Mouse (Mus musculus) urinary bladder, postnatal 36 days (tissue): ENCODE results near the gene Ankrd55.

Experiments
- DNase-seq, 2 experiments: peaks; one replicate each; pipeline ENCODE4 v3.0.0; 2022; ENCODE audit warnings: low spot score in 2 of 2, mixed read lengths in 1 of 2

The Ankrd55 gene

DNA sequence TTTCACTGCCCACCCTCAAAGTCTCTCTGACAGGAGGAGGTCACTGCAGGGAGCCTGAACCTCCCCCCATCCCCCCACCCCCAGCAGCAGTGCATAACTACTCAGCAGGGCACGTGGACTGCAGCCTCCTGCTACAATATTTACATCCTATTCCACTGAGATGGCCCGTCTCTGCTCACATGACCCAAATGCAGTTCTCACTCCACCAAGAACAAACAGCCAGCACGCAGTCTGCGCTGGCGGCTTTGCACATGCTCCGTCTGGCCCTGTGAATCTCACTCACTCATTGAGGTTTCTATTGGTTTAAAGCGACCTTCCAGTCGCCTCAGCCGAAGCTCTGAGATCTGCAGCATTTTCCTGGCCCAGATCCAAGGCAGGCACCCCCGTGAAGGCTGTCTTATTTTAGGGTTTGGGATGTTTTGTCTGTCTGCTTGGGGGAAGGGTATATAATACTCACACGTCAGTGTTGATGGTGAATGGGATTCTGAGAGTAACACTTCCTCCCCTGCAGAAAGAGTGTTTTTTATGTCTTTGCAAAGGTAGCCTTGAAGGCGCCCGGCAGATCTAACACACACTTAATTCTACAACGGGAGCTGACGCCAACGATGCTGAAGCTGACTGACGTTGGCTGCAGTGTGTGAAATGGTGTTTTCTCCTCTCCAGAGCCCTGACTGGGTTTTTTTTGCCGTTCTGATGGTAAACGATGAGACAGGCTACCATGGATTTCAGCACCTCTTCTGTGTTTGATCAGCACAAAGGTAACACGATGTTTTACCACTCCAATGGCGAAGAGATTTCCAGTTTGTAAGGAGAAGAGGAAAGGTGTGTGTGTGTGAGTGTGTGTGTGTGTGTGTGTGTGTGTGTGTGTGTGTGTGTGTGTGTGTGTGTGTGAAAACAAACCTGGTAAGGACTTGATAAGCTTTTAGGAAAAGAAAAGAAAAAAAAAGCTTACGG lies at the start of gene Ankrd55:
Gene Ankrd55 (plus strand): TSS at position 227 of the 954 bp plus-strand sequence.
- DNase-seq, result peak; percentile 15 to 26

- DNase-seq, result no peak
Measured at GRCm38 (mm10) chr13:112239239-112239638, 49.0 kb upstream of the Ankrd55 start.

- DNase-seq, result no peak
Measured at GRCm38 (mm10) chr13:112241431-112241830, 46.8 kb upstream of the Ankrd55 start.

DNA sequence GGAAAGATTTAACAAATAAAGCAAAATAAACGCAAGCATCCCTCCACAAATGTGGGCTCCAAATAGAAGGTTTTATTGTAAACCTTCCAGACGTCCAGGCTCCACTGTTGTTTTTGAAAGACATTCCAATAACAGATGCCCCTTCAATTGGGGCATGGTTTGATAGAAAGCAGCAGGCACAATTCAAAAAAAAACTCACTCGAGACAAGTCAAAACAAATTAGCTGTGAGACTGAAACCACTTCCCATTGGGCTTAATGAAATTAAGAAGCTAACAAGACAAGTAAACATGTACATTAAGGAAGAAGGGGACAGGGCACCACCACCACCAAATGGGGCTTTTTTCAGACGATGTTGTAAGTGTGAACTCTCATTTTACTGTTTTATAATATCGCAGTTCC lies 43.1 kb upstream of the Ankrd55 start:
- DNase-seq, result no peak

DNA sequence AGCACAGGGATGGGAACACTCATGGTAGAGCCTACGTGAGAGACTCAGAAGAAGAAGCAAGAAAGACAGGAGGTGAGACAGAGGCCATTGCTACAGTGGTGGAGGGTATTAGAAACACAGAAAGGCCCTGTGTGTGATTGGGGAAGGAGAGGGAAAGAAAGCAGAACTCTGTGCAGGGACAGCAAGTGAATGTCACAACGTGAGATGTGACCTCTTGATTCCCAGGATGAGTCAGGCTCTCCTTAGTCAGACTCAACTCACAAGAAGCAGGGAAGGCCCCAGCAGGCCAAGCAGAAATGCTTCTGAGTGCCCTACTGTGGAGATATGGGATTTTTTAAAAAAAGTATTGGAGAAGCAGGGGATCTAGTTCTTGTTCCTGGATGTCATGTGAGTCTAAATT lies 36.8 kb upstream of the Ankrd55 start:
- no peak for DNase-seq

GRCm38 (mm10) chr13:112252012-112252411 lies 36.2 kb upstream of the Ankrd55 start:
- no peak for DNase-seq

GRCm38 (mm10) chr13:112252991-112253620 lies 35.1 kb upstream of the Ankrd55 start:
- DNase-seq, result no peak

- DNase-seq, result no peak
Measured at GRCm38 (mm10) chr13:112254116-112254515, 34.1 kb upstream of the Ankrd55 start.

GRCm38 (mm10) chr13:112255862-112256261 lies 32.4 kb upstream of the Ankrd55 start:
- no peak for DNase-seq

DNA sequence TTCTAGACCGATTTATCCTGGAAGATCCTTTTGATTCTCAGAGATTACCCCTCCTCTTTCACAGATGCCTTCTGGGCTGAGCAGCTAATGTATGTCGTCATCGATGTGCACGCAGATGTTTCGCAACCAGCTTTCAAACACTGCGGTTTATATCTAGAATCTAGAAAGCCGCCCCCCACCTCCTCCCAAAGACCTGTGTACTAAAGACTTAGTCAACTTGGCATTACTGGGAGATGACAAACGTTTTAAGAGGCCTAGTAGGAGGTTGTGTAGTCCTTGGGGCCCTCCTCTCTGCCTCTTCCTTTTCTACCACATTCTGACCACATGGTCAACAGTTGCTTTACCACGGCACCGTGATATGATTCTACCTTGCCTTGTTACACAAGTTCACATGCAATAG lies 29.8 kb upstream of the Ankrd55 start:
- peak; percentile 13 to 52 for DNase-seq

DNA sequence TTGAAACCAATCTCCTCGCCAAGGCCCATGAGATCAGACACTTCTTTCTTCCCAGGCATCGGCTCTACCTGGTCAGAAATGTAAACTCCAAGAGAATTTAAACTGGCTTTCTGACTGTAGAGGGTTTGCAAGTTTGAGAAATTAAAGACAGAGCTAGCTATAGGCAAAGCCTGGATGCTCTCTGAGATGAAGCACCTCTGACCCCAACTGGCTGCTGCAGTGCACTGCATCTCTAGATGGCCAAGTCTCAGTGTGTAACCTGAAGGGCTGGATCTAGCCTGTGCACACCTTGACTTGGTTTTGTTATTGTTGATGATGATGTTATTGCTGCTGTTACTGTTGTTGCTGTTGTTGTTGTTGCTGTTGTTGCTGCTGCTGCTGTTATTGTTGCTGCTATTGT lies 28.9 kb upstream of the Ankrd55 start:
- peak; percentile 55 to 70 for DNase-seq

DNA sequence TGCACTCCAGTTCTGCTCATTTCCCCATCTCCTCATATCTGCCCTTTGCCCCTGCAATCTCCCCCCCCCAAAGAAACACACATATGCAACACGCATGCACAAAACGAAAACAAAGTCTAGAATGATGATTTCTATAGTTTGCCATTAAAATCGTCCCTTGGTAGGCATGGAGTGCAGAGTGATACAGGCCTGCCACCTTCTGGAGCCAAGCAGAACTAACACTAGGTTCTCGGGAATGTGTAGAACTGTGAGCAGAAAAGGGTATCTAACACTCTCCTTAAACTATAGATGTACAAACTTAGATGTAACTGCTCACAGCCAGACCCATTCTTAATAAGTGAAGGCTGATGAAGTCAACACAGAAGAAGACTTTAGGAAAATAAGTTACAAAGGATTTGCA lies 23.6 kb upstream of the Ankrd55 start:
- no peak for DNase-seq

DNA sequence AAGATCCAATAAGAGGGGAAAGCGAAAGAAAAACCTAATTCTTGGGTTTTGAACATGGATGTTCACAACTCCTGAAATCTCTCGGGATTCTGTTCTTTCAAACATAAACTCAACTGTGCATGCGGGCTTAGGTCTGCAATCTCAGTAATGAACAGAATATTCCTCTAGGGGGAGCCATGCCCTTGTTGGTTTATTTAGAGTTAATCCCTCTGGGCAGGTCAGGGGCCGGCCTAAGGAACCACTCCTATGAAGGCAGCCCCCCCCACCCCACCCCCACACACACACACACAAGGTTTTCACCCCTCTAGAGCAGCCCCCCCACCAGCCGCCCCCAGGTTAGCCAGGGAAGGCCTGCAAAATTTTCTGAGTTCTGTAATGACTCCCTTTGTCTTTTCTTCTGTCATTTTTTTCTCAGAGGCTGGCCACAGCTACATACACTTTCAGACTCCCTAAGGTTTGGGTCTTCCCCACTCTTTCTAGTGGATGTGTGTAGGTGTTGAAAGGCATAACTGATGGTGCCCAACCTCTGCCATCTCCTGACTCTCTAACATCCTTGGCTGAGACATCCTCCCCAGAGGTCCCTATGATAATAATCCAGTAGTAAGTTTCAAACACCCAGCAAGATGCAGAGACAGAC lies 16.2 kb upstream of the Ankrd55 start:
- DNase-seq, result no peak

DNA sequence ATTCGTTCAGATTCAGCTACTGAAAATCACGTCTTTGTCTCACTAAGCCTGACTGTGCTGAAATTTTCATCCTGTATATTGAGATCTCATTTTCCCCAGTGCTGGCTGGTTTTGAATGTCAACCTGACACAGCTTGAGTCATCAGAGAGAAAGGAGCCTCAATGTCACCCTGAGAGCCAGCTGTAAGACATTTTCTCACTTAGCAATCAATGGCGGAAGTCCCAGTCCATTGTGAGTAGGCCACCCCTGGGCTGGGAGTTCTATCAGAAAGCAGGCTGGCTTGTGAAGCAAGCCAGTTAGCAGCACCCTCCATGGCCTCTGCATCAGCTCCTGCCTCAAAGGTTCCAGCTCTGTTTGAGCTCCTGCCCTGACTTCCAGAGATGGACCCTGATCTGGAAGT lies 13.6 kb upstream of the Ankrd55 start:
- DNase-seq, result no peak

GRCm38 (mm10) chr13:112275951-112276350 lies 12.3 kb upstream of the Ankrd55 start:
- no peak for DNase-seq

DNA sequence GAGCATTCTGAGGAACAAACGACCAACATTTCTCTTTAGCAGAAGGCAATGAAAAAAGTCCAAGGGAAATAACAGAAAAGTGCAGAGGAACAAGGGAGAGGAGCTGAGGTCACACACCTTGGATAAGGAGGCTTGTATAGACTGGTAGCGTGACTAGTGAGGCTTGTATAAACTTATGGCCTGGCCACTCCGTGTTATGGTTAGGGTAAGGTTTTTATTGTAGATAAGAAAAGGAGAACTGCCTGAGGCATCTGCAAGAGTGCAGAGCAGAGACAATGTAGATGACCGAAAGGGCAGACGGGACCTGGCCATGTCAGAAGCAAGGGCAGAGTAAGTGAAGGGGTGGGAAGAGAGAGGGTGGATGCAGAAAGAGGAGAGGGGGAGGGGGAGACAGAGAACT lies 10.7 kb upstream of the Ankrd55 start:
- DNase-seq, result no peak

DNA sequence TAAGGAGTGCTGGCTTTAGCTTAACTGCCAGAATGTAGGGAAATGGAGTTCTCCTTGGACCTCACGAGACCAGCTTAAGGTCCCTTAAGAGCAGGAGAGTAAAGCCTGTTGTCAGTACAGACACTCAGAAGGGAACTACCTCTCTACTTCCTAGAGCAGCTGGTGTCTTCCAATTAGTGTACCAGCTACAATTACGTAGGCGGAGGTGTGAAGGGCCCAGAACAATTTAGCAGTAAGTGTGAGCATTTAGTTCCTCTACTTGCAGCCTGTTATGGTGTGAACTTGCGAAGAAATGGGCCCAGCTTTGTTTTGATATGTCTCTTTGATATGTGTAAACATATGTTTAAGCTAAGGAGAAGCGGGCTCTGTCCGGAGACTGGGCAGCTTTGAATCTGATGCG lies 10.0 kb upstream of the Ankrd55 start:
- no peak for DNase-seq

- DNase-seq, result no peak
Measured at GRCm38 (mm10) chr13:112287135-112287534, 1.1 kb upstream of the Ankrd55 start.

GRCm38 (mm10) chr13:112287571-112288224 lies 553 bp upstream of the Ankrd55 start:
- no peak for DNase-seq

DNA sequence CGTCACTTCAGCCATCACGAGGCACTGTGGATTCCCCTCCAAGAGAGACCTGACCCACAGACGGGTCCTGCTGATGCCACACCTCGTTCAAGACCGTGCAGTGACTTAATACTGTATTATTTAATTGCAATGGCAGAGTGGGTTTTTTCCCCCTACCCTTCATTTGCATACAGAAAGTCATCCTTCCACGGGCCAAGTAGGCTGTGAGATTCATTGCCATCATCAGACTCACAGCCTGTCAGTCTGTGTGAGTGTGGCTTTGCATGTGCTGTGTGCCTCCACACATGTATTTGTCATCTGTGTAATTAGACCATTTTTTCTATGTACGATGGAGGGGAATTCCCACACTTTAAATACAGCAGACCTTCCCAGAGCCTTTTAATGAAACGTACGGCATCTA lies 1.1 kb downstream of the Ankrd55 start:
- DNase-seq, result no peak

GRCm38 (mm10) chr13:112289981-112290380 lies 1.7 kb downstream of the Ankrd55 start:
- DNase-seq, result no peak

DNA sequence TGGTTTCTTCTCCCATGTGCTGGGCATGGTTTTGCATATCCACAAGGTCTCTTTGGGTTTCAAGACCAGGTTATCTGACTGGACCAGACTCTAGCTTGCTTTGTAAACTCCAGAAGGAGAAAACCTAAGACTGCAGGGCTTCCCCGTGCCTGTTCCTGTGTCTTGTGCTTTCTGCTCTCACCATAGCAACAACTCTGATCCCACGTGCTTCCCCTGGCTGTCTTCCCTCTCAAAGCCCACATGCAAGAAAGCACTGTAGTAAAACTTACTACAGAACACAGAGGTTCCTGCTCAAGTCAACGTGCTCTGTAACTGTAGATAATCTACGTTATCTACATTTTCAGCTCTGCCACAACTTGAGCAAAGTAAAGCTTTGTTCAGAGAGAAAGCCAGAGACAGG lies 4.2 kb downstream of the Ankrd55 start:
- DNase-seq, result peak in 1 of 2 experiments; percentile 10
